In genomic region chr6:84148470-84148869, GRCm38 (mm10) we compare ENCODE assay signal across 13 mouse cellular contexts.
DNase-seq lines count a peak whose midpoint lies in the region; ATAC-seq and TF ChIP-seq lines count a peak whose summit lies in the region.
"Had no signal": no experiment of that assay in that cellular context is flagged by ENCODE, and none has a peak within 500 bp of the region (broad histone marks: within the 10 kb centered on the region; RNA-seq: fewer than 3 reads in every experiment).

No protein-coding gene starts in this region.

- no peak overlapping the region for H3K9ac ChIP-seq in kidney, postnatal 0 days (ENCODE audit: low read depth, low read length)
- H3K9ac ChIP-seq: limb, embryonic 15.5 days; midbrain, embryonic 12.5 days had no signal

- no peak overlapping the region for H3K27ac ChIP-seq in kidney, postnatal 0 days
- H3K27ac ChIP-seq: limb, embryonic 15.5 days; midbrain, embryonic 12.5 days had no signal

- no peak overlapping the region for H3K4me3 ChIP-seq in kidney, postnatal 0 days (replicated peaks; ENCODE audit: low read depth, low read length)
- H3K4me3 ChIP-seq: erythroblast, embryonic 14.5 days; limb, embryonic 15.5 days; midbrain, embryonic 12.5 days had no signal

- no peaks in the 10 kb centered on the region for H3K36me3 ChIP-seq in kidney, postnatal 0 days (ENCODE audit: insufficient read depth, low read length)
- H3K36me3 ChIP-seq: limb, embryonic 15.5 days; midbrain, embryonic 12.5 days had no signal

- H3K4me2 ChIP-seq in kidney, postnatal 0 days (ENCODE audit: low read length) = no peak overlapping the region
- H3K4me2 ChIP-seq: limb, embryonic 15.5 days; midbrain, embryonic 12.5 days had no signal

- no peaks in the 10 kb centered on the region for H3K27me3 ChIP-seq in kidney, postnatal 0 days (ENCODE audit: insufficient read depth, low read length)
- H3K27me3 ChIP-seq: limb, embryonic 15.5 days; midbrain, embryonic 12.5 days had no signal

- no peaks in the 10 kb centered on the region for H3K9me3 ChIP-seq in kidney, postnatal 0 days (replicated peaks; ENCODE audit: low read length)
- H3K9me3 ChIP-seq: limb, embryonic 15.5 days; midbrain, embryonic 12.5 days had no signal

- H3K4me1 ChIP-seq in kidney, postnatal 0 days (replicated peaks; ENCODE audit: insufficient read depth, low read length) = no peaks in the 10 kb centered on the region
- H3K4me1 ChIP-seq: midbrain, embryonic 12.5 days had no signal

- DNase-seq in CD4-positive, CD25-positive, alpha-beta regulatory T cell, adult 2 months (ENCODE audit: low read depth, low spot score) = peak; percentile 20
- DNase-seq in kidney, postnatal 0 days (ENCODE audit: low spot score) = peak; percentile 42
- no peak for DNase-seq in kidney, adult 18-20 months
- peak; percentile 63 for DNase-seq in thymus, postnatal 14 days
- DNase-seq in thymus, postnatal 4 days = no peak
- DNase-seq in testis, postnatal 10 days (ENCODE audit: low spot score) = no peak
- DNase-seq in right cerebral cortex, postnatal 4 days = no peak
- DNase-seq: cerebellum, adult 11-12 months; gastrocnemius, postnatal 25 days had no signal

- 70% methylated on average over 6 of the region's 6 CpGs for WGBS in kidney, postnatal 0 days

- TF ChIP-seq CTCF in kidney, postnatal 0 days (IDR thresholded peaks at IDR 0.05; ENCODE audit: low read depth) = peak; percentile 49; the same call in 1 of the 2 replicates

- ATAC-seq in CD4-positive, CD25-positive, alpha-beta regulatory T cell, adult 4 months = no peak
- no peak for ATAC-seq in kidney, postnatal 0 days (replicated peaks; ENCODE audit: low FRiP score, low read depth)

Comparison
In these comparisons a context has a peak if more than half of its experiments do, and no peak if none do; other contexts are left out.
1. DNase-seq: peak in CD4-positive, CD25-positive, alpha-beta regulatory T cell, adult 2 months (single experiment), kidney, postnatal 0 days (single experiment) and thymus, postnatal 14 days (single experiment); none in kidney, adult 18-20 months (single experiment), thymus, postnatal 4 days (single experiment), testis, postnatal 10 days (single experiment) and right cerebral cortex, postnatal 4 days (single experiment).